Mouse (Mus musculus) yolk sac, embryonic 10.5 days (tissue): Measurements from ENCODE around the gene Helz.
"Not testable (repeated sequence)": the region's sequence is repeated elsewhere in the genome, so short reads cannot be mapped to it uniquely, and the experiment has no call there.

Experiments
- DNase-seq: peaks from one replicate; pipeline ENCODE4 v3.0.0-alpha.2; 2017; ENCODE audit warnings: low spot score

The Helz gene

GRCm38 (mm10) chr11:107547351-107548203 is at the start of gene Helz:
Gene Helz (plus strand): TSS chr11:107547930.
- DNase-seq: peak; percentile 94

- DNase-seq: no peak
Observed at GRCm38 (mm10) chr11:107502801-107503200, 44.9 kb upstream of the Helz start.

- DNase-seq: not testable (repeated sequence)
Observed at GRCm38 (mm10) chr11:107504364-107504763, 43.4 kb upstream of the Helz start.

- peak; percentile 9 for DNase-seq
Observed at GRCm38 (mm10) chr11:107506260-107506659, 41.5 kb upstream of the Helz start.

- DNase-seq: peak; percentile 14
Observed at GRCm38 (mm10) chr11:107509631-107510338, 37.9 kb upstream of the Helz start.

GRCm38 (mm10) chr11:107510362-107511269 is 37.1 kb upstream of the Helz start:
- peak; percentile 89 for DNase-seq

- DNase-seq: peak; percentile 56
Observed at GRCm38 (mm10) chr11:107511954-107512353, 35.8 kb upstream of the Helz start.

GRCm38 (mm10) chr11:107513047-107513446 is 34.7 kb upstream of the Helz start:
- DNase-seq: no peak

GRCm38 (mm10) chr11:107516387-107516786 is 31.3 kb upstream of the Helz start:
- DNase-seq: no peak

- DNase-seq: peak; percentile 88
Observed at GRCm38 (mm10) chr11:107518645-107519429, 28.9 kb upstream of the Helz start.

- no peak for DNase-seq
Observed at GRCm38 (mm10) chr11:107521153-107521552, 26.6 kb upstream of the Helz start.

GRCm38 (mm10) chr11:107524966-107525365 is 22.8 kb upstream of the Helz start:
- no peak for DNase-seq

GRCm38 (mm10) chr11:107527632-107528031 is 20.1 kb upstream of the Helz start:
- no peak for DNase-seq

- peak; percentile 62 for DNase-seq
Observed at GRCm38 (mm10) chr11:107529320-107529719, 18.4 kb upstream of the Helz start.

GRCm38 (mm10) chr11:107531445-107531844 is 16.3 kb upstream of the Helz start:
- no peak for DNase-seq

- no peak for DNase-seq
Observed at GRCm38 (mm10) chr11:107532271-107532670, 15.5 kb upstream of the Helz start.

GRCm38 (mm10) chr11:107538994-107539393 is 8.7 kb upstream of the Helz start:
- no peak for DNase-seq

GRCm38 (mm10) chr11:107540339-107540738 is 7.4 kb upstream of the Helz start:
- DNase-seq: no peak

- peak; percentile 74 for DNase-seq
Observed at GRCm38 (mm10) chr11:107545747-107546476, 1.8 kb upstream of the Helz start.

- DNase-seq: peak; percentile 94
Observed at GRCm38 (mm10) chr11:107546667-107547301, 946 bp upstream of the Helz start.
